Mouse (Mus musculus): ENCODE measurements around the gene Ndrg3.
"Not testable (repeated sequence)": the region's sequence is repeated elsewhere in the genome, so short reads cannot be mapped to it uniquely, and the experiment has no call there.

Gene Ndrg3

DNA sequence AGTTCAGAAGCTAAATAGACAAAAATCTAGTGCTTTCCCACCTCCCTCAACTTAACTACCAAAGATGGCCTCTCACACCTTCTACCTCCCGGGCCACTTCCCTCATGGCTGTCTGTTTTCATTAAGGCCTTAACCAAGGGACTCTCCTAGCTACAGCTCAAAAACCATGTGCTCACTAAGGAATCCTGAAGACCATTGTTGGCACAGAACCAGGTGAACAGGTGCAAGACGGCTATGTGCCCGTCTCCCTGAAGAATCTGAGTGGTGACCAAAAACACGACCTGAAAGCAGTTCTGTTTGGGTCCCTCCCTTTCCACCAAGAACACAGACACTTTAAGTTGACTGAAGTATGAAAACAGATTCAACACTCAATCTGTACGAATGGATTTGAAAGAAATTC is 6.4 kb upstream of the Ndrg3 start:
- no peak for DNase-seq (ENCODE audit: low read depth)

DNA sequence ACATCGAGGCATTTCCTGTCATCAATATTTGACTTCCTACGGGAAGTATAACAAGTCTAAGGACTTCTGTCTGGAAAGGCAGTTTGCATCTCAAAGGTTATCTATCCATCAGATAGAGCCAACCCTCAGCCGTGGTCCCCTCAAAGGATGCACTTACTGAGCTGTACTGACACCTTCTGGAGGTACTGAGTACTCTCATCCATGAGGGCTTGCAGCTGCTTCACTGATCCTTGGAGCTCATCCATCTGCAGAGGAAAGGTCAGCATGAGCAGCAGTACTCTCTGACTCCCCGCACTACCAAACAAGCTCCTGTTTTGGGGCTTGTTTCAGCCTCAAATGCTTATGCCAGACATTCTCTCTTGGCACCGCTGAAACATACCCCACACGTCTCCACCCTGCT is 4.7 kb upstream of the Ndrg3 start:
- DNase-seq (ENCODE audit: low read depth): no peak

DNA sequence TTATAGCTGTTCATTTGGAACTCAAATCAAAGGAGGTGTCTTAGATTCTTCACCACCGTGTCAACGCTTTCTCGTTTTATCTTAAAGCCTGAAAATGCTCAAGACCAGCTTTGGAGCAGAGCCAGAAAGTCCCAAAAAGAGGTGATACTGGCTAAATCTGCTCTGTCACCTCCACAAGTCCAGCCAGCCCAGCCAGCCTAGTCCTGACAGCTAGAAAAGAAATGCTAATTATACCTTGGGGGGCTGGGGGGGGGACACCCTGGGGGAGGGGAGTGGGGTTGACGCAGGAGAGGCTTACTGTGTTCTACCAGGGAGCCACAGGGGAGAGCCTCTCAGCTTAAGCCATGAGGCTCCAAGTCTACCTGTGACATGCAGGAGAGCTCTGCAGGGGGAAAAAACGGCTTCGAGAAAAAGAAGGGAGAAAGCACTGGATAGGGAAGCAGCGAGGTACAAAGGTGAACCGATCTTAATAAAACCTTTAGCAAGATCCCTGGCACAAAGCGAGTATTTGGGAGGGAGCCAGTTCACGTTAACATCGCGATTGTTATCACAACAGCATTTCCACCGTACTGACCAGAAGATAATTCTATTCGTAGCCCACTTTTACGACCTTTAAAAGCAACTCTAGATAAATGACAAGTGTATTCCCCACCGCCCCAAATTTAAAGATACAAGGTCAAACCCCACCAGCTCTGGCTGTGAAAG is 977 bp downstream of the Ndrg3 start:
- DNase-seq (ENCODE audit: low read depth): no peak

DNA sequence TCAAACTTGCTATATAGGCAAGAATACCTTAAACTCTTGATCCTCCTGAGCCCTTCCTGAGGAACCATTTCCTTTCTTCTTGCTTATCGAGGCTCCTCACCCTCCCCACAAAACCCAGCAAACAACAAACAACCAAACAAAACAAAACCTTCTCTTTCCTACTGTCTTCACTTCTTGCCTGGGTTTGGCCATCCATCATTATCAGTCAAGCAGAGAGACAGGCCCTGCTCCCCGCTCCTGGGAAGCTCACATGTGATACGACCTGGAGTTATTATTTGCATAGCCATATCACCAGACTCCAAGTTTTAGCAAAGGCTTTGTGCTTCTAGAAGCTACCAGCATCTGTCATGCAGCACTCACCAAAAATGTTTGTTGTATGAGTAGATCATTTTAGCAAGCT is 4.5 kb downstream of the Ndrg3 start:
- DNase-seq (ENCODE audit: low read depth): no peak

DNA sequence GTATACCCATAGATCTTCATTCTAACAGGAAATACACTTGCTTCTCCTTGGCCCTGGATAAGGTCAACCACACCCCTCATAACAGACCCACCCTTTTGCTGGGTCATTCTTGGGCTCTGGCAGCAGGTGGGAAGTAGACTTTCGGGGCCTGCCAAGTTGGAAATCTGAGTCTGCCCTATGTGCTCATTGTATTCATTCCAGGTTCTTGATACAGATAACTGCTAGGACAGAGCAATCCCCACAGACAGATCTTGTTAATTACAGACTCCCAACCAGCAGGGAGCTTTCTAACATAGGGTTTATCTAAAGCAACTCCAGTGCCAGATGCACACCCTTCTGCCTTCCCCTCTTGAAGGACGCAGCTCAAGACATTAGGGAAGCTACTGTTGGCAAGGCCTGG is 9.0 kb downstream of the Ndrg3 start:
- DNase-seq (ENCODE audit: low read depth): no peak

DNA sequence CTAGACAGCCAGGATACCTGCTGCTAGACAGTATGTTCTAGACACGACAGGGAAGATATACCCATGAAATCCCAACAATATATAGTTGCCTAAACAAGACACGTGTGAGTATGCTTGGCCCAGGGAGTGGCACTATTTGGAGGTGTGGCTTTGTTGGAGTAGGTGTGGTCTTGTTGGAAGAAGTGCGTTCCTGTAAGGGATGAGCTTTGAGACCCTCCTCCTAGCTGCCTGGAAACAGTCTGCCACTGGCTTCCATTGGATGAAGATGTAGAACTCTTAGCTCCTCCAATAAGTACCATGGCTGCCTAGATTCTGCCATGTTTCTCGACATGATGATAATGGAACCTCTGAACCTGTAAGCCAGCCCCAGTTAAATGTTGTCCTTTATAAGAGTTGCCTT is 10.6 kb downstream of the Ndrg3 start:
- no peak for DNase-seq (ENCODE audit: low read depth)

DNA sequence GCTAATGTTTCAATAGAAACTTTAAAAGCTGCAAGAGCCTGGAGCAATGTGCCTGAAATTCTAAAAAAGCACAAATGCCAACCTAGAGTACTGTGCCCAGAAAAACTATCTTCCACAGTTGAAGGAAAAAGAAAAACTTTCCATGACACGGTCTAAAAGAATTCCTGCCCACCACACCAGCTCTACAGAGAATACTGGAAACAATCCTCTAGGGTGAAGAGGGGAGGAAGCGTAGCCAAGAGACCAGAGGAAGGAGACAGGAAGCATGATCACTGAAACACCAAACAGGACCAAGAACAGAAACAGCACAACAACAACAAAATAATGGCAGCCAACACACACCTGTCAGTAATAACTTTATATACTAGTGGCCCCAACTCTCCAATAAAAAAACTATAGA is 11.8 kb downstream of the Ndrg3 start:
- no peak for DNase-seq (ENCODE audit: low read depth)

DNA sequence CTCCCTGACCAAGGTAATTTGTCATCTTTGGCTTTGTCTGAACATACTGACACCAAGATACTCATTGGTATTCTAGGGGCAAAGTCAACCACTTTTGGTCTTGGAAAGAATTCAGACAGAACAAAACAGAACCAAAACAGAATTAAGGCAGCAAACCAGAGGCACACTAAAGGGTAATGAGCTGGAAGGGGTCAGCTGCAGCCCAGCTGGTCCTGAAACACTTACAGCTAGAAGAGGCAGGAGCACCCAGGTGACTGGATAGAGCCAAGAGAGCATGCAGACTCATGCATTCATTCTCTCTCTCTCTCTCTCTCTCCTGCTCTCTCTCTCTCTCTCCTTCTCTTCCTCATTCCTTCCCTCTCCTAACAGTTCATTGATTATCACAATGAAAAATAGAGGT is 15.1 kb downstream of the Ndrg3 start:
- no peak for DNase-seq (ENCODE audit: low read depth)

DNA sequence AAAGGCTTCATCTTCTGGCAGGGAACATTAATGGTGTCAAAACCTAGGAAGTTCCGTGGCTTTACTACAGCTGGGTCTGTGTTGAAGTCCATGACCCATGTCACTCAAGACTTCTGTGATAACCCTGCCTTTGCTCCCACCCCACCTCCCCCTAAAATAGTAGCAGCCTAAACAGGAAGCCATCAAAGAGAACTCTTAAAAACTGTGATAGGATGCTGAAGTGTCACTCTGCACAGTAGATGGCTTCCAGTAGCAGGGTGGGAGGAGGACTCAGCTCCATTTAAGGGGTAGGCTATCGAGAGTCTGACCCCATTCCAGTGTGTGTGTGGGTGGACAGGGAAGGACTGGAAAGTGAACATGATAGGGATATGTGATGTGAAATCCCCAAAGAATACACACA is 16.9 kb downstream of the Ndrg3 start:
- no peak for DNase-seq (ENCODE audit: low read depth)

DNA sequence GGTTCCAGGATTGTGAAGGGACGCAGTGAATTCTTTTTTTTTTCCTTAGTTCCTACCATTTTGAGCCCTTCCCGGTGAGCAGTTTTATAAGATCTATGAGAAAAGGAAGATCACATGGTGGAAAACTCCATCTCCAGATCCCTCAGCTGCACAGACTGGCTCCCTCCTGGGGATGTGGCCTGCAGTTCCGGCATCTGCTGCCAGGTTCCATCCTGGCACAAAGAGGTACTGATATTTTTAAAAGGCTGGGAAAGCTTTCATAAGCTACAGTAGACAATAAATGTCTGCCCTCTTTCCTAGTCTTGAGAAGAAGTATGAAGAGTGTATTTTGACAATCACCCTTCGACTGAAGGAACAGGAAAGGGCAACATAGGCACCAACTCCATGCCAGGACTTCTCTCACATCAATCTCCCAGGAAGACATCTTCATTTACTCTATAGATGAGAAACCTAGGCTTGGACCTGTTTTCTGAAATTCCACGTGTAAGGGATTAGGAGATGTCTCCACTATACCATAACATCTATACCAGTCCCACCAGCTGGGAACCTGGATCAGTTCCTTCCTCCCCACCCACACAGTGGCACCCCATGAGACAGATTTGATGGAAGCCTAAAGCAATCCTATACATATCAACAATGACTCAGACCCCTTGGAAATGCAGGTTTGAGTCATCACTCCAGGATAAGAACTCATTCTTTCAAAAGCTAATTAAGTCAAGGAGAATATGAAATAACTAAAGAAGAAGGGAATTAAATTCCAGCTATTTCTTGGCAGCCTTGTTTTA is 18.3 kb downstream of the Ndrg3 start:
- DNase-seq (ENCODE audit: low read depth): no peak

DNA sequence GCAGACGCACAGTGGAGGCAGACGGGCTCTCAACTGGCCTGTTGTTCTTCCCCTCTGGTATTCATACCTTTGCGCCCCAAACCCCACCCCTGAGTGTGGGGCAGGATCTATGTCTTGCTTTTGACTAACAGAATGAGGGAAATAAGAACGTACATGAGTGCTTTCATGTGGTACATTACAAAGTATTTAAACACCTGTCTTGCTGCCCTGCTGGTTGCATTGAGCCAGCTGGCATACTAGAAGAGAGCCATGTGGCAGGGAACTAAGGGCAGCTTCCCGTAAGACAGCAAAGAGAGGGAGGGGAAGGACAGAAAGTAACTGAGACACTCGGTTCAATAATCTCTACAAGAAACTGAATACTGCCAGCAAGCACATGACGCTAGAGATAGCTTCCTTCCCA is 21.6 kb downstream of the Ndrg3 start:
- no peak for DNase-seq (ENCODE audit: low read depth)

DNA sequence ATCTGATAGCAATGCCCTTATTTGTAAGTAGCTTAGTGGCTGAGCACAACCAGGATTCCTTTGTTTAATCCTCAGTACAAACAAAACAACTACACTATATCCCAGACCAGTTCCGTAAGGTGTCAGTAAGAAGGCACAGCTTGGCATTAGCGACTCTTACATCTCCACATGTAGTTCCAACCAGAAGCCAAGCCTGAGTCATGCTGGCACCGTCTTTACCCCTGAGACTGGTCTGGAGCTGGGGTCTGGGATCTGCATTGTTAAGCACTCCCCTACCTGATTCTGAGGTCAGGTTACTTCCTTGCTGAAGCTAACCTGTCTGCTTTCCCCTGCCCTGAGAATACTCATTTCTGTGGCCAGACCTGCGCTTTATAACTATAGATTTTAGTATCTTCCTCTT is 23.4 kb downstream of the Ndrg3 start:
- no peak for DNase-seq (ENCODE audit: low read depth)

DNA sequence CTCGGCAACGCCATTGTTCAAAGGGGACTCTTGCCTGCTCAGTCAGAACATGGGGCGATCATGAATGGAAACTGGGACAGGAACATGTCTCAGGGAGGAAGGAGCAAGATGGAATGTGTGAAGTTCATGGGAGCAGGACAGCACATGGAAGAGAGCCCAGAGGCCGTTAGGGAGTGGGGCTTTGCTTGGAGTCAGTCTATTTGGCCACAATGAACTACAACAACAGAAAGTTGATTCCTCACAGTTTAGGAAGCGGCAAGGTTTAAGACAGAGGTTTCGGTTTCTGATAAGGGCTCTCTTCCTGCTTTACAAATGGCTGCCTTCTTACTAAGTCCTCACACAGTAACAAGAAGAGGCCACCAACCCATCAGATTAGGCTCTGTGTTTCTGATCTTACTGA is 24.5 kb downstream of the Ndrg3 start:
- no peak for DNase-seq (ENCODE audit: low read depth)

DNA sequence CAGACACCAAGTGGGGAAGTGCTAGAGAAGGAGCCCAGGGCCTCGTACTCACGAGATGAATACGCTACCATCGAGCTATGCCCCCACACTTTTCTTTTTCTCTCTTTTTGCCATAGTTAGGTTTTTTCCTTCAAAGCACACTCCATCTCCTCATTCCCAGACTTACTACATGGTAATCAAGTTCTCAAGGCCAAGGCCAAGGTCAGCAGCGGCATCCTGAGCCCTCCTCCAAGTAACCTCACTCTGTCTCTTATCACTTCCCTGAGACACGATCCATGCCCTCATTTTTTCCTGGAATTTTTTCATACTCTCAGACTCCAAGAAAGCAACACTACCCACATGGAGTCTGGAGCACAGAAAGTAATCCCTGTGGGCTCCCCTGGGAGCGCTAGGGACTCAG is 28.0 kb downstream of the Ndrg3 start:
- no peak for DNase-seq (ENCODE audit: low read depth)

DNA sequence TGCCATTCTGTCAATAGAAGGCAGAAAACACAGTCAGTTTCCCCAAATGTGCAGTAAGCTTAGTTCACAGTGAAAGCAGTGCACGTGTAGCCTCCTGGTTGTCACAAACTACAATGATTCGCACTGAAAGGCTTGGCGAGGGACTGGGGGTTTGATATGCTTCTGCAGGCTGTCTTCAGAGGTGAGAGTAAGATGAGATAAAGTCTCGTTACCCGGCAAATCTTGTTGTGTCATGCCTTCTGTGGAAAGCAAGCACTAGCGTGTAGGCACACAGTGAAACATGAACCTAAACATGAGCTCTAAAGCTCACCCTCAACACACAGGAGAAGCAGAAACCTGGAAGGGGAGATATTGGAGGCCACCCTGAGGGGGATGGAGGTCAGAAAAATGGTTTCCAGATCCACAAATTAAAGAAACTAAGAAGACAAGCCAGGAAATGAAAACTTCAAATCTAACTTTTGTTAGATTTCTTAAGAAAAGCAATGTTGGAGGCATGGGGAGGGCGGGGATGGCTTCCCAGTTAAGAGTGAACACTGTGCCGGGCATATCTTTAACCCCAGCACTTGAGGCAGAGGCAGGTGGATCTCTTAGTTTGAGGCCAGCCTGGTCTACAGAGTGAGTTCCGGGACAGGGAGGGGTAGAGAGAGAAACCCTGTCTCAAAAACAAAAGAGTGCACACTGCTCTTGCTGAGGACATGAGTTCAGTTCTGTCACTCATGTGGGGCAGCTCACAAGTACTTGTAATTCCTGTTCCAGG is 33.2 kb downstream of the Ndrg3 start:
- no peak for DNase-seq (ENCODE audit: low read depth)

DNA sequence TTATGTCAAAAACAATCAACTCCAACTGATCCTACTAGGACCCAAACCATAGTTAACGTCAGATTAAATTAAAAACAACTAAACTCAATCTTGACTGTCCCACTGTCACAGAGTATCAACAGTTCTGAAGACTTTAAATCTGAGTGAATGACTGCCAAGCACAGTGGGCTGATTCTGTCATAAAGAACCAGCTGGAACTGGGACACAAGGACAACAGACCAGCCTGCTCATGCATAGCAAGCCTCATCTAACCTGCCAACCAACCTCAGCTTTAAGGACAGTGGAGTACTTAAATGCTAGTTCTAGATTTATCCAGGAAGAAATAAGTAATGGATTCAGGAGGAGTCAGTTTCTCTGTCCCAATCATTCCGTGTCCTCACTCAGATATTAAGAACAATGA is 34.8 kb downstream of the Ndrg3 start:
- DNase-seq (ENCODE audit: low read depth): no peak

DNA sequence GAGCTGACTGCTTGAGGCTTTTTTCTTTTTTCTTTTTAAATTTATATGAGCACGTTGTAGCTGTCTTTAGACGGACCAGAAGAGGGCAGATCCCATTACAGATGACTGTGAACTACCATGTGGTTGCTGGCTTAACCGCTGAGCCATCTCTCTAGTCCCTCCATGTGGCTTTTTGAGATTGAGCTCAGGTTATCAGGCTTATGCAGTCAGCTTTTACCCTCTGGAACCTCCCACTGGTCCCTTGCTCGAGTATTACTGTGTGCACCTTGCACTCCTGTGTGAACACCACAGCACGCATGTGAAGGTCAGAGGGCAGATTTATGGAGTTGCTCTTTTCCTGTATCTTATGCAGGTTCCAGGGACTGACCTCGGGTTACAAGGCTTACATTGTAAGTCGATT is 35.5 kb downstream of the Ndrg3 start:
- no peak for DNase-seq (ENCODE audit: low read depth)

DNA sequence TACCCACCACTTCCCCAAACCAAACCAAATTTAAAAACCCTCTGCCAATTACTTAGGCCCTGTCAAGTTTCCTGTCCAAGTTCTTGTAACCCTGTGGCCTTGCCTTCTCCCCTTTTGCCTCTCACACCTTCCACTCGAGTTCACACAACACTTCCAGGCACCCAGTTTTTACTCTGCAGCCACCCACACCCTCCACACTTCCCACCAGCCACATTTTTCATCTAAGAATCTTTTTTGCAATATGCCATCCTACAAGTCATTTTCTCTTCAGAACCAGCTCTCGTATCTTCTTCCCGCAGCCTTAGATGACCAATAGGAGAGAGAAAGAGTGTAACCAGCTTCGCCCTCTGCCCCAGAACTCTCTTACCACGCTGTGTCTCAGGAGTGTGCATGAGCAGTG is 37.4 kb downstream of the Ndrg3 start:
- no peak for DNase-seq (ENCODE audit: low read depth)

DNA sequence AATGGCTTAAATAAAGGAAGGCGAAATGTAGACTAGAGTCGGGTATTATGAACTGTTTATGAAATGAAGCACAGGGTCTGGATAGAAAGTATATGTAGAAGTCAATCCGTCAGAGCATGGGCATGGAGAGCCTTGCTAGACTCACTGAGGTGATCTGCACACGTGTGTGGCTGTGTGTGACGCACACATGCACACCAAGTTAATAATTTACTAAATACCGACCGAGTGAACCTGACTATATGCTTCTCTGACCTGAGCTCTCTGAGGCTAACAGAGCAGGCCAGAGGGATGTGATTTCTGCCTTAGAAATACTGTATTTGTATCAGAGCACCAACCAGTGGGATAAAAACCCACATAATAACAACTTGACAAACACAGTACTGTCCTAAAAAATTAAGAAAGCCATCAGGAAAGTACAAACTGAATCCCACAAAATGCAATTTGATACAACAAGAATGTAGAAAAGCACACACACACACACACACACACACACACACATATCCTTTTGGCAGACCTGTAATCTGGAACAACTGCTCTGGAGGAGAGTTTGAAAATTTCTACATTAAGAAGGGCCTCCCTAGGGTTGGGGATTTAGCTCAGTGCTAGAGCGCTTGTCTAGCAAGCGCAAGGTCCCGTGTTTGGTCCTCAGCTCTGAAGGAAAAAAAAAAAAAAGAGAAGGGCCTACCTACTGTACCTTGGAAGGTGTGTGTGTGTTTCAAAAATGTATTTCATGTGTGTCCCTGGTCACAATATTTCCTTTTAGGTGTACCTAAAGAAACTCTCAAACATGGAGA is 40.4 kb downstream of the Ndrg3 start:
- DNase-seq (ENCODE audit: low read depth): no peak

DNA sequence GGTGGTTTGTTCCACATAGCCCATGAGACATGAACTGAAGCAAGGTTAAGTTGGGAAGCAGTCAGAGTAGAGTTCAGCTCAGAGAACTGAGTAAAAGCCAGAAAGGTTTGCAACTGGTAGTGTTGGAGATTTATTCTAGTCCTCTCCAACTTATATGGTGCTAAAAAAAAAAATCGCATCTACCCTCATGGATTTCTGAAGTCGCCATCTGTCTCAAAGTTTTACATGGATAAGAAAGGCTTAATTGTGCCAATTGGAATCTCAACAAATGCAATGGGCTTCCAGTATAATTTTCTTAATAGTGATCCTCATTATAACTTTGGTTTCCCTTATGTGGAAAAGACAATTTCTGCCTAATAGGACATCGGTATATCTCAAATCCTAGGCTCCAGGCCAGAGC is 41.0 kb downstream of the Ndrg3 start:
- DNase-seq (ENCODE audit: low read depth): no peak

DNA sequence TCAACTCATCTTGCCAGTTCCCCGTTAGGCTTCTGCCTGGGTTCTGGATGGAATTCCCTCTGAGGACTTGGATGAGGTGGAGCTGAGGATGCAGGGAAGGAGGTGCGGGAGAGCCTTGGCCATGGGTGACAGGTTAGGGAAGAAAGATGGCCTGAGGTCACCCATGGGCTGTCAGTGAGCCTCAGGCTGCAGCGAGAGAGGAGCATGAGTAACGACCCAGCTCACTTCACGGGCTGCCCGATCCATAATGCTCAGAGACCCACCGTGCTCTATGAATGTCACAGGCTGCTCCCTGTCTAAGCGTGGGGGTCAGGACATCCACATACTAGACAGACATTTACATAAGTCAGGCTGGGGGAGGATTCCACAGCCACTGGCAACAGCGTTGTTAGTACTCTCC is 50.3 kb downstream of the Ndrg3 start:
- not testable (repeated sequence) for DNase-seq (ENCODE audit: low read depth)

DNA sequence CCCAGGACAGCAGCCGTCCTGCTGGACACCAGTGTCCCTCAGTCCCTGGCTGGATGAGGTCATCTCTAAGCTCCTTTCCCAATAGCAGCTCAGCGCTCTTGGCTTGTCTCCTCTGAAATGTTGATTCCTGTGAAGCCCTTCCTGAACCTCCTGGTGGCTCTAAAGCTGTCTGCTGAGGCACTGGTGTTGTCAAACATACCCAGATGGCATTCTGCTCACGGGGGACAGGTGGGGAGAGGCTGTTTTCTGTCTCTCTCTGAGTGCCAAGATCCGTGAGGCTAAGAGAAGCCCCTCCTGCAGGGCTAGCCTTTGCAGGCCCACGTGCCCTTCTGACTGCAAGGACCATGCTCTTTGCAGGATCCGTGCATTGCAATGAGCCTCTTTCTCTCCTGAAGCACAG is 51.9 kb downstream of the Ndrg3 start:
- not testable (repeated sequence) for DNase-seq (ENCODE audit: low read depth)
